Mouse (Mus musculus): ENCODE measurements around the gene Olfr99.

DNA sequence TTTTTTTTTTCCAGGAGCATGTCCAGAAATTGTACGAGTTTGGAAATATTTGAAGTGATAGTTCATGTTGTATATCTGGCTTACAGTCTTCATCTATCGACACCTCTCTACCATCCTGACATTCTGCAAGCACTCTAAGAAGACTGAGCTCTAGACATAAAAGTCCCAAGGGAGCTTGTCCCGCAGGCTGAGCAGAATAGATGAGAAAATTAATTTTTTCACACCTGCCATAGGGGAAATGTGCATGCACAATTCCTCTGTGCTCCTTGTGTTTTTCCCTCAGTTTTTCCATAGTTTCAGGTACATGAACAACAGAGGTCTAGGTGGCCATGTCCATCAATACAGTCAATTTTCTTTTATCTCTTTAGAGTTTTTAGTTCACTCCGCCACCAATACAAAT lies 21.0 kb upstream of the Olfr99 start, which contains the start of gene Olfr101:
- no peak for TF ChIP-seq CTCF (IDR thresholded peaks at IDR 0.05; ENCODE audit: low read depth, low read length)
- no peak for TF ChIP-seq EP300 (IDR thresholded peaks at IDR 0.05; ENCODE audit: insufficient read depth, low read depth, low read length)

Measured in ES-Bruce4 (cell line).